Mouse (Mus musculus): Measurements from ENCODE around the gene Spsb1. TPM values are rescaled to one million over a fixed set of nuclear protein-coding genes. Genes with fewer than 3 reads are reported as not detected.

Spsb1 gene
- total and polyA plus RNA-seq, 3 experiments: 0.04 to 0.19 (median 0.07) TPM

- H3K36me3 ChIP-seq (replicated peaks in 1 of 2; ENCODE audit: control insufficient read depth in 1 of 2, insufficient read depth in 1 of 2, low read length in 1 of 2): no peaks in the 10 kb centered on the region
- H3K27ac ChIP-seq (ENCODE audit: insufficient read depth, low read depth): no peak overlapping the region
- in situ Hi-C loops (cut with MboI; ENCODE audit: low pct_ligation_motif_present, low pct_unique_long_range_greater_than_20kb, low sequenced_read_pairs): no loop called here
- H3K9ac ChIP-seq (ENCODE audit: insufficient read depth, low read depth): no peak overlapping the region
- no peak overlapping the region for H3K4me3 ChIP-seq (replicated peaks in 1 of 3; ENCODE audit: low read depth in 2 of 3, low read length in 2 of 3, poor library complexity in 1 of 3)
- peaks cover 16 to 17% of the 10 kb centered on the region in 2 experiments for H3K4me1 ChIP-seq (ENCODE audit: control insufficient read depth in 1 of 2, insufficient read depth in 2 of 2)
- H3K4me2 ChIP-seq (ENCODE audit: insufficient read depth, low read depth, poor library complexity, severe bottlenecking): no peak overlapping the region
- no peak for TF ChIP-seq JUN (IDR thresholded peaks at IDR 0.05; ENCODE audit: insufficient read depth, low read depth, low read length)
- no peak for TF ChIP-seq MAFK (IDR thresholded peaks at IDR 0.05; ENCODE audit: insufficient replicate concordance, low read length)
- TF ChIP-seq PAX5 (IDR thresholded peaks at IDR 0.05; ENCODE audit: low read length): no peak
- no peak for TF ChIP-seq SIN3A (IDR thresholded peaks at IDR 0.05; ENCODE audit: low read length)
- no peak for TF ChIP-seq GABPA (IDR thresholded peaks at IDR 0.05; ENCODE audit: insufficient replicate concordance, low read depth, low read length)
- dilution Hi-C loops (cut with MboI; ENCODE audit: extremely low pct_ligation_motif_present, extremely low pct_unique_long_range_greater_than_20kb, low sequenced_read_pairs): no loop called here
- no peaks in the 10 kb centered on the region for H3K9me3 ChIP-seq (replicated peaks; ENCODE audit: low read length)
- no peak for DNase-seq (ENCODE audit: extremely low read depth)
- no peaks in the 10 kb centered on the region for H3K79me2 ChIP-seq (replicated peaks; ENCODE audit: control insufficient read depth, extremely low read depth, insufficient read depth, poor library complexity, severe bottlenecking)
- peaks cover 7% of the 10 kb centered on the region for H3K27me3 ChIP-seq (replicated peaks)
These were observed 59.6 kb downstream of the Spsb1 start for GRCm38 (mm10) chr4:149895226-149895625.

- dilution Hi-C loops (cut with MboI; ENCODE audit: extremely low pct_ligation_motif_present, extremely low pct_unique_long_range_greater_than_20kb, low sequenced_read_pairs): no loop called here
These were observed 60.5 kb downstream of the Spsb1 start for GRCm38 (mm10) chr4:149894300-149894699.

GRCm38 (mm10) chr4:149893611-149894151, 61.2 kb downstream of the Spsb1 start:
- Histone ChIP-seq H3K27me3 (replicated peaks) (peaks cover 7% of the 10 kb centered on the region), H3K4me3 (replicated peaks in 1 of 3; ENCODE audit: low read depth in 2 of 3, low read length in 2 of 3, poor library complexity in 1 of 3) (no peak overlapping the region), H3K9me3 (replicated peaks; ENCODE audit: low read length) (no peaks in the 10 kb centered on the region), H3K36me3 (replicated peaks in 1 of 2; ENCODE audit: control insufficient read depth in 1 of 2, insufficient read depth in 1 of 2, low read length in 1 of 2) (no peaks in the 10 kb centered on the region), H3K4me2 (ENCODE audit: insufficient read depth, low read depth, poor library complexity, severe bottlenecking) (no peak overlapping the region), H3K4me1 (ENCODE audit: control insufficient read depth in 1 of 2, insufficient read depth in 2 of 2) (peaks cover 17 to 20% of the 10 kb centered on the region in 2 experiments), H3K79me2 (replicated peaks; ENCODE audit: control insufficient read depth, extremely low read depth, insufficient read depth, poor library complexity, severe bottlenecking) (no peaks in the 10 kb centered on the region), H3K27ac (ENCODE audit: insufficient read depth, low read depth) (no peak overlapping the region), H3K9ac (ENCODE audit: insufficient read depth, low read depth) (no peak overlapping the region)
- no peak for DNase-seq (ENCODE audit: extremely low read depth)
- dilution Hi-C loops (cut with MboI; ENCODE audit: extremely low pct_ligation_motif_present, extremely low pct_unique_long_range_greater_than_20kb, low sequenced_read_pairs) (no loop called here), in situ Hi-C loops (cut with MboI; ENCODE audit: low pct_ligation_motif_present, low pct_unique_long_range_greater_than_20kb, low sequenced_read_pairs) (no loop called here)
- TF ChIP-seq E2F4 (IDR thresholded peaks at IDR 0.05; ENCODE audit: insufficient replicate concordance, low read depth, low read length): no peak
- TF ChIP-seq SMC3 (IDR thresholded peaks at IDR 0.05; ENCODE audit: low read depth, low read length): no peak
- no peak for TF ChIP-seq KAT2A (IDR thresholded peaks at IDR 0.05; ENCODE audit: insufficient replicate concordance, low read length)
- TF ChIP-seq USF1 (IDR thresholded peaks at IDR 0.05; ENCODE audit: low read depth, low read length): no peak
- TF ChIP-seq ZKSCAN1 (IDR thresholded peaks at IDR 0.05; ENCODE audit: borderline replicate concordance, low read depth, low read length): no peak
- no peak for TF ChIP-seq JUN (IDR thresholded peaks at IDR 0.05; ENCODE audit: insufficient read depth, low read depth, low read length)
- TF ChIP-seq UBTF (IDR thresholded peaks at IDR 0.05; ENCODE audit: low read depth, low read length): no peak
- no peak for TF ChIP-seq SIN3A (IDR thresholded peaks at IDR 0.05; ENCODE audit: low read length)
- no peak for TF ChIP-seq POLR2AphosphoS2 (IDR thresholded peaks at IDR 0.05; ENCODE audit: low read depth, low read length)
- TF ChIP-seq MXI1 (IDR thresholded peaks at IDR 0.05; ENCODE audit: low read depth, low read length): no peak
- no peak for TF ChIP-seq RAD21 (IDR thresholded peaks at IDR 0.05; ENCODE audit: low read depth, low read length)
- no peak for TF ChIP-seq CHD2 (IDR thresholded peaks at IDR 0.05; ENCODE audit: low read length)
- no peak for TF ChIP-seq GABPA (IDR thresholded peaks at IDR 0.05; ENCODE audit: insufficient replicate concordance, low read depth, low read length)
- no peak for TF ChIP-seq POLR2A (IDR thresholded peaks at IDR 0.05; ENCODE audit: low read depth, low read length)
- TF ChIP-seq CHD1 (IDR thresholded peaks at IDR 0.05; ENCODE audit: low read depth, low read length): no peak
- no peak for TF ChIP-seq ETS1 (conservative IDR thresholded peaks at IDR 0.05; ENCODE audit: low read depth, low read length)

More at GRCm38 (mm10) chr4:149894300-149894699, 60.5 kb downstream of the Spsb1 start:
- TF ChIP-seq CTCF (conservative IDR thresholded peaks at IDR 0.05 in 1 of 2, IDR thresholded peaks at IDR 0.05 in 1 of 2; ENCODE audit: low read depth in 2 of 2, low read length in 2 of 2) (no peak), KAT2A (IDR thresholded peaks at IDR 0.05; ENCODE audit: insufficient replicate concordance, low read length) (no peak), MXI1 (IDR thresholded peaks at IDR 0.05; ENCODE audit: low read depth, low read length) (no peak), JUN (IDR thresholded peaks at IDR 0.05; ENCODE audit: insufficient read depth, low read depth, low read length) (no peak), GABPA (IDR thresholded peaks at IDR 0.05; ENCODE audit: insufficient replicate concordance, low read depth, low read length) (no peak), MAFK (IDR thresholded peaks at IDR 0.05; ENCODE audit: insufficient replicate concordance, low read length) (no peak), ELF1 (IDR thresholded peaks at IDR 0.05; ENCODE audit: low read depth, low read length) (no peak), ZC3H11A (IDR thresholded peaks at IDR 0.05; ENCODE audit: low read depth, low read length) (no peak), ETS1 (conservative IDR thresholded peaks at IDR 0.05; ENCODE audit: low read depth, low read length) (no peak)
- Histone ChIP-seq H3K4me2 (ENCODE audit: insufficient read depth, low read depth, poor library complexity, severe bottlenecking) (no peak overlapping the region), H3K9me3 (replicated peaks; ENCODE audit: low read length) (no peaks in the 10 kb centered on the region), H3K9ac (ENCODE audit: insufficient read depth, low read depth) (no peak overlapping the region), H3K4me3 (replicated peaks in 1 of 3; ENCODE audit: low read depth in 2 of 3, low read length in 2 of 3, poor library complexity in 1 of 3) (no peak overlapping the region), H3K27ac (ENCODE audit: insufficient read depth, low read depth) (no peak overlapping the region), H3K79me2 (replicated peaks; ENCODE audit: control insufficient read depth, extremely low read depth, insufficient read depth, poor library complexity, severe bottlenecking) (no peaks in the 10 kb centered on the region), H3K4me1 (ENCODE audit: control insufficient read depth in 1 of 2, insufficient read depth in 2 of 2) (peaks cover 16 to 17% of the 10 kb centered on the region in 2 experiments), H3K27me3 (replicated peaks) (peaks cover 7% of the 10 kb centered on the region), H3K36me3 (replicated peaks in 1 of 2; ENCODE audit: control insufficient read depth in 1 of 2, insufficient read depth in 1 of 2, low read length in 1 of 2) (no peaks in the 10 kb centered on the region)
- no peak for DNase-seq (ENCODE audit: extremely low read depth)
- in situ Hi-C loops (cut with MboI; ENCODE audit: low pct_ligation_motif_present, low pct_unique_long_range_greater_than_20kb, low sequenced_read_pairs): no loop called here
